Mouse (Mus musculus) embryonic fibroblast, embryonic 13.5 days (primary cell): ENCODE measurements at regions not wholly inside any gene's neighbourhood (a gene's known extent, or its start where the extent isn't known, plus 50 kb on each side); places are given as distances from the start of the nearest gene placed in this dataset.

Experiments
- CTCF ChIP-seq: IDR thresholded peaks from 2 replicates; pipeline ENCODE4 v1.5.1; 2011; ENCODE audit warnings: mild to moderate bottlenecking, control low read depth, low read length, moderate library complexity, borderline replicate concordance; ENCODE audit not compliant: insufficient read depth
- POLR2A ChIP-seq: IDR thresholded peaks from 2 replicates; pipeline ENCODE4 v1.6.1; 2011; ENCODE audit warnings: low read depth, mild to moderate bottlenecking, control low read depth, low read length, moderate library complexity

DNA sequence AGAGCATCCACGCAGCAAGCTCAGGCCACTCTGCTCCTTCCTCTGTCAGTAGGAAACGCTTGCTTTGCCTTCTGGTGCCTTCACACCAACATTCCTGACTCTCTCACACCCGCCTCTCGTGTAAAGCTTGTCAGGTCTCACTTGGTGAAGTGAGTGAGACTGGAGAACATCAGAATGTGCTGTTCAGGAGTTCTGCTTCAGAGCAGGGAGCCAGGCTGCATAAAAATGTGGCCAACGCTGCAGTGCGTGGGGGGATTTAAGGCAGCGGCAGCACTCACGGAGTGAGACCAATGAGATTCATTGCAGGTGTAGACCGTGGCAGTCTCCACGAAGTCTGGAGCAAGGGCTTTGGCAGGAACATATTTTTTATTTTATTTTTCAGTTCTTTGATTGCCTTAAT, 121.0 kb upstream of the Mpdz start:
- TF ChIP-seq POLR2A (no peak), CTCF (no peak)
